Mouse (Mus musculus) lung, embryonic 16.5 days (tissue): ENCODE measurements at regions not wholly inside any gene's neighbourhood (a gene's known extent, or its start where the extent isn't known, plus 50 kb on each side); places are given as distances from the start of the nearest gene placed in this dataset. TPM values are rescaled to one million over a fixed set of nuclear protein-coding genes. Genes with fewer than 3 reads are reported as not detected.

Source experiments
- ATAC-seq: fragments of 200-750 bp; cut with Nextera tagmentation; 2 replicates; pipeline ENCODE4 v1.8.0; 2017; ENCODE audit warnings: low read depth, mild to moderate bottlenecking, moderate library complexity
- H3K27ac ChIP-seq: fragments of 300-500 bp; sonication (generic); 2 replicates; pipeline ENCODE4 v1.5.1; 2014; ENCODE audit warnings: mild to moderate bottlenecking, control low read depth, low read length
- H3K27me3 ChIP-seq: fragments of 300-500 bp; sonication (generic); 2 replicates; pipeline ENCODE4 v1.6.1; 2014; ENCODE audit warnings: low read depth, low read length, mixed read lengths; ENCODE audit not compliant: control insufficient read depth, insufficient read depth
- H3K36me3 ChIP-seq: fragments of 300-500 bp; sonication (generic); 2 replicates; pipeline ENCODE4 v1.6.1; 2014; ENCODE audit warnings: low read length; ENCODE audit not compliant: control insufficient read depth, insufficient read depth
- H3K4me1 ChIP-seq: fragments of 300-500 bp; sonication (generic); replicated peaks from 2 replicates; pipeline ENCODE4 v1.6.1; 2014; ENCODE audit warnings: low read length, mixed read lengths; ENCODE audit not compliant: control insufficient read depth, insufficient read depth
- H3K4me2 ChIP-seq: fragments of 300-500 bp; sonication (generic); 2 replicates; pipeline ENCODE4 v1.6.1; 2014; ENCODE audit warnings: low read depth, low read length, control low read depth
- H3K4me3 ChIP-seq: fragments of 300-500 bp; sonication (generic); 2 replicates; pipeline ENCODE4 v1.5.1; 2014; ENCODE audit warnings: mild to moderate bottlenecking, low read length, control low read depth
- H3K9ac ChIP-seq: fragments of 300-500 bp; sonication (generic); 2 replicates; pipeline ENCODE4 v1.6.1; 2014; ENCODE audit warnings: low read length, control low read depth
- H3K9me3 ChIP-seq: fragments of 300-500 bp; sonication (generic); 2 replicates; pipeline ENCODE4 v1.6.1; 2016; ENCODE audit warnings: low read length; ENCODE audit not compliant: control insufficient read depth
- WGBS: fragments of 180-500 bp; shearing (Covaris S2); extraction: QIAGEN DNeasy Blood & Tissue Kit; methylation state at CpG from one replicate; pipeline ENCODE4 v1.1.7; 2014; 5-methylcytosine and 5-hydroxymethylcytosine counted together
- microRNA-seq: library from miRNA; unstranded; fragments of <30 nt; microRNA quantifications from one replicate; pipeline ENCODE4, GENCODE M21; 2016

- Histone ChIP-seq H3K4me3 (no peak overlapping the region), H3K27ac (no peak overlapping the region), H3K9ac (no peak overlapping the region), H3K4me2 (no peak overlapping the region), H3K9me3 (no peaks in the 10 kb centered on the region), H3K36me3 (no peaks in the 10 kb centered on the region), H3K4me1 (no peaks in the 10 kb centered on the region), H3K27me3 (no peaks in the 10 kb centered on the region)
- WGBS = 60% methylated on average over 4 of the region's 4 CpGs
- ATAC-seq = no peak
Measured at GRCm38 (mm10) chr11:32884744-32885143, 60.3 kb upstream of the Smim23 start.

- no peak overlapping the region for H3K27ac ChIP-seq
- H3K4me2 ChIP-seq = no peak overlapping the region
- WGBS = 43% methylated on average over 9 of the region's 10 CpGs
- no peak overlapping the region for H3K4me3 ChIP-seq
- no peaks in the 10 kb centered on the region for H3K4me1 ChIP-seq
- H3K9ac ChIP-seq = no peak overlapping the region
- no peaks in the 10 kb centered on the region for H3K9me3 ChIP-seq
- no peaks in the 10 kb centered on the region for H3K36me3 ChIP-seq
- H3K27me3 ChIP-seq = no peaks in the 10 kb centered on the region
- ATAC-seq = no peak
Measured at GRCm38 (mm10) chr11:32883062-32883852, 58.9 kb upstream of the Smim23 start.

- H3K4me3 ChIP-seq = no peak overlapping the region
- no peaks in the 10 kb centered on the region for H3K36me3 ChIP-seq
- H3K27ac ChIP-seq = no peak overlapping the region
- 93% methylated on average over 3 of the region's 3 CpGs for WGBS
- H3K4me2 ChIP-seq = no peak overlapping the region
- H3K9me3 ChIP-seq = no peaks in the 10 kb centered on the region
- no peak for ATAC-seq
- H3K27me3 ChIP-seq = no peaks in the 10 kb centered on the region
- H3K4me1 ChIP-seq = no peaks in the 10 kb centered on the region
- no peak overlapping the region for H3K9ac ChIP-seq
Measured at GRCm38 (mm10) chr11:32878967-32879366, 54.6 kb upstream of the Smim23 start.

Small RNAs in the stretch of these regions (microRNA-seq; reads per million reads assigned to microRNA genes)
- not detected for gene Gm26052
